Mouse (Mus musculus): ENCODE results near the gene Mapk14. TPM values are rescaled to one million over a fixed set of nuclear protein-coding genes. Genes with fewer than 3 reads are reported as not detected.

The Mapk14 gene
- polyA plus RNA-seq, 1 experiment from 2014 or later, result 23.2 TPM

GRCm38 (mm10) chr17:28702646-28703045, 11.5 kb downstream of the Mapk14 start:
- ATAC-seq, result no peak
- Histone ChIP-seq H3K9ac (ENCODE audit: low read depth, low read length) (no peak overlapping the region), H3K4me2 (ENCODE audit: low read length) (no peak overlapping the region), H3K27ac (ENCODE audit: low read length) (no peak overlapping the region), H3K4me1 (ENCODE audit: control insufficient read depth, insufficient read depth, low read length) (peaks cover 8% of the 10 kb centered on the region), H3K36me3 (ENCODE audit: control insufficient read depth, insufficient read depth, low read length) (no peaks in the 10 kb centered on the region), H3K9me3 (replicated peaks; ENCODE audit: control insufficient read depth, low read length, poor library complexity, severe bottlenecking) (no peaks in the 10 kb centered on the region), H3K27me3 (ENCODE audit: control insufficient read depth, insufficient read depth, low read depth, low read length) (no peaks in the 10 kb centered on the region), H3K4me3 (ENCODE audit: low read depth, low read length) (no peak overlapping the region)
- 75% methylated on average over 2 of the region's 2 CpGs for WGBS

GRCm38 (mm10) chr17:28706697-28707096, 15.6 kb downstream of the Mapk14 start:
- no peak for ATAC-seq

GRCm38 (mm10) chr17:28707136-28707627, 16.1 kb downstream of the Mapk14 start:
- Histone ChIP-seq H3K9me3 (replicated peaks; ENCODE audit: control insufficient read depth, low read length, poor library complexity, severe bottlenecking) (no peaks in the 10 kb centered on the region), H3K36me3 (ENCODE audit: control insufficient read depth, insufficient read depth, low read length) (no peaks in the 10 kb centered on the region), H3K27ac (ENCODE audit: low read length) (no peak overlapping the region), H3K4me2 (ENCODE audit: low read length) (no peak overlapping the region), H3K27me3 (ENCODE audit: control insufficient read depth, insufficient read depth, low read depth, low read length) (no peaks in the 10 kb centered on the region), H3K4me3 (ENCODE audit: low read depth, low read length) (no peak overlapping the region), H3K9ac (ENCODE audit: low read depth, low read length) (no peak overlapping the region), H3K4me1 (ENCODE audit: control insufficient read depth, insufficient read depth, low read length) (peaks cover 4% of the 10 kb centered on the region; the same call in 1 of the 2 replicates)
- 90% methylated on average over 3 of the region's 3 CpGs for WGBS
- ATAC-seq, result no peak

More at GRCm38 (mm10) chr17:28706697-28707096, 15.6 kb downstream of the Mapk14 start:
- no peak overlapping the region for H3K4me2 ChIP-seq (ENCODE audit: low read length)
- no peaks in the 10 kb centered on the region for H3K36me3 ChIP-seq (ENCODE audit: control insufficient read depth, insufficient read depth, low read length)
- no peaks in the 10 kb centered on the region for H3K27me3 ChIP-seq (ENCODE audit: control insufficient read depth, insufficient read depth, low read depth, low read length)
- no peaks in the 10 kb centered on the region for H3K9me3 ChIP-seq (replicated peaks; ENCODE audit: control insufficient read depth, low read length, poor library complexity, severe bottlenecking)
- H3K9ac ChIP-seq (ENCODE audit: low read depth, low read length), result no peak overlapping the region
- WGBS, result 55% methylated on average over 1 of the region's 1 CpGs
- H3K4me1 ChIP-seq (ENCODE audit: control insufficient read depth, insufficient read depth, low read length), result peaks cover 4% of the 10 kb centered on the region; the same call in 1 of the 2 replicates
- no peak overlapping the region for H3K27ac ChIP-seq (ENCODE audit: low read length)
- H3K4me3 ChIP-seq (ENCODE audit: low read depth, low read length), result no peak overlapping the region

- ATAC-seq, result no peak
- Histone ChIP-seq H3K36me3 (ENCODE audit: control insufficient read depth, insufficient read depth, low read length) (no peaks in the 10 kb centered on the region), H3K27ac (ENCODE audit: low read length) (no peak overlapping the region), H3K9ac (ENCODE audit: low read depth, low read length) (no peak overlapping the region), H3K4me2 (ENCODE audit: low read length) (no peak overlapping the region), H3K27me3 (ENCODE audit: control insufficient read depth, insufficient read depth, low read depth, low read length) (no peaks in the 10 kb centered on the region), H3K4me1 (ENCODE audit: control insufficient read depth, insufficient read depth, low read length) (peaks cover 4% of the 10 kb centered on the region; the same call in 1 of the 2 replicates), H3K4me3 (ENCODE audit: low read depth, low read length) (no peak overlapping the region), H3K9me3 (replicated peaks; ENCODE audit: control insufficient read depth, low read length, poor library complexity, severe bottlenecking) (no peaks in the 10 kb centered on the region)
- WGBS, result 97% methylated on average over 2 of the region's 2 CpGs
Observed at GRCm38 (mm10) chr17:28707816-28708215, 16.7 kb downstream of the Mapk14 start.

GRCm38 (mm10) chr17:28708989-28709388, 17.9 kb downstream of the Mapk14 start:
- Histone ChIP-seq H3K9ac (ENCODE audit: low read depth, low read length) (no peak overlapping the region), H3K27ac (ENCODE audit: low read length) (no peak overlapping the region), H3K4me2 (ENCODE audit: low read length) (no peak overlapping the region), H3K4me1 (ENCODE audit: control insufficient read depth, insufficient read depth, low read length) (peaks cover 4% of the 10 kb centered on the region; the same call in 1 of the 2 replicates), H3K4me3 (ENCODE audit: low read depth, low read length) (no peak overlapping the region), H3K9me3 (replicated peaks; ENCODE audit: control insufficient read depth, low read length, poor library complexity, severe bottlenecking) (no peaks in the 10 kb centered on the region), H3K36me3 (ENCODE audit: control insufficient read depth, insufficient read depth, low read length) (peaks cover 4% of the 10 kb centered on the region), H3K27me3 (ENCODE audit: control insufficient read depth, insufficient read depth, low read depth, low read length) (no peaks in the 10 kb centered on the region)
- no peak for ATAC-seq
- 46% methylated on average over 2 of the region's 2 CpGs for WGBS

- H3K27ac ChIP-seq (ENCODE audit: low read length), result no peak overlapping the region
- no peak overlapping the region for H3K9ac ChIP-seq (ENCODE audit: low read depth, low read length)
- H3K4me1 ChIP-seq (ENCODE audit: control insufficient read depth, insufficient read depth, low read length), result peaks cover 4% of the 10 kb centered on the region; the same call in 1 of the 2 replicates
- no peaks in the 10 kb centered on the region for H3K9me3 ChIP-seq (replicated peaks; ENCODE audit: control insufficient read depth, low read length, poor library complexity, severe bottlenecking)
- peaks cover 7% of the 10 kb centered on the region for H3K36me3 ChIP-seq (ENCODE audit: control insufficient read depth, insufficient read depth, low read length)
- WGBS, result 94% methylated on average over 8 of the region's 8 CpGs
- no peak overlapping the region for H3K4me3 ChIP-seq (ENCODE audit: low read depth, low read length)
- ATAC-seq, result no peak
- no peak overlapping the region for H3K4me2 ChIP-seq (ENCODE audit: low read length)
- no peaks in the 10 kb centered on the region for H3K27me3 ChIP-seq (ENCODE audit: control insufficient read depth, insufficient read depth, low read depth, low read length)
Observed at GRCm38 (mm10) chr17:28709552-28710290, 18.6 kb downstream of the Mapk14 start.

- Histone ChIP-seq H3K27me3 (ENCODE audit: control insufficient read depth, insufficient read depth, low read depth, low read length) (no peaks in the 10 kb centered on the region), H3K4me3 (ENCODE audit: low read depth, low read length) (no peak overlapping the region), H3K9me3 (replicated peaks; ENCODE audit: control insufficient read depth, low read length, poor library complexity, severe bottlenecking) (no peaks in the 10 kb centered on the region), H3K4me2 (ENCODE audit: low read length) (no peak overlapping the region), H3K9ac (ENCODE audit: low read depth, low read length) (no peak overlapping the region), H3K4me1 (ENCODE audit: control insufficient read depth, insufficient read depth, low read length) (peaks cover 4% of the 10 kb centered on the region; the same call in 1 of the 2 replicates), H3K36me3 (ENCODE audit: control insufficient read depth, insufficient read depth, low read length) (peaks cover 7% of the 10 kb centered on the region), H3K27ac (ENCODE audit: low read length) (no peak overlapping the region)
- no peak for ATAC-seq
- WGBS, result 95% methylated on average over 8 of the region's 8 CpGs
Observed at GRCm38 (mm10) chr17:28710291-28710688, 19.2 kb downstream of the Mapk14 start.

GRCm38 (mm10) chr17:28711237-28711636, 20.1 kb downstream of the Mapk14 start:
- no peak overlapping the region for H3K4me3 ChIP-seq (ENCODE audit: low read depth, low read length)
- H3K27me3 ChIP-seq (ENCODE audit: control insufficient read depth, insufficient read depth, low read depth, low read length), result no peaks in the 10 kb centered on the region
- H3K9me3 ChIP-seq (replicated peaks; ENCODE audit: control insufficient read depth, low read length, poor library complexity, severe bottlenecking), result no peaks in the 10 kb centered on the region
- no peak overlapping the region for H3K4me2 ChIP-seq (ENCODE audit: low read length)
- no peak overlapping the region for H3K9ac ChIP-seq (ENCODE audit: low read depth, low read length)
- H3K4me1 ChIP-seq (ENCODE audit: control insufficient read depth, insufficient read depth, low read length), result peaks cover 4% of the 10 kb centered on the region; the same call in 1 of the 2 replicates
- WGBS, result 88% methylated on average over 6 of the region's 6 CpGs
- ATAC-seq, result no peak
- H3K36me3 ChIP-seq (ENCODE audit: control insufficient read depth, insufficient read depth, low read length), result peaks cover 8% of the 10 kb centered on the region
- H3K27ac ChIP-seq (ENCODE audit: low read length), result no peak overlapping the region

- WGBS, result 91% methylated on average over 6 of the region's 6 CpGs
- no peaks in the 10 kb centered on the region for H3K9me3 ChIP-seq (replicated peaks; ENCODE audit: control insufficient read depth, low read length, poor library complexity, severe bottlenecking)
- H3K27ac ChIP-seq (ENCODE audit: low read length), result no peak overlapping the region
- H3K4me1 ChIP-seq (ENCODE audit: control insufficient read depth, insufficient read depth, low read length), result no peaks in the 10 kb centered on the region
- H3K27me3 ChIP-seq (ENCODE audit: control insufficient read depth, insufficient read depth, low read depth, low read length), result no peaks in the 10 kb centered on the region
- no peak overlapping the region for H3K9ac ChIP-seq (ENCODE audit: low read depth, low read length)
- H3K36me3 ChIP-seq (ENCODE audit: control insufficient read depth, insufficient read depth, low read length), result peaks cover 11% of the 10 kb centered on the region
- no peak for ATAC-seq
- H3K4me3 ChIP-seq (ENCODE audit: low read depth, low read length), result no peak overlapping the region
- no peak overlapping the region for H3K4me2 ChIP-seq (ENCODE audit: low read length)
Observed at GRCm38 (mm10) chr17:28712305-28712704, 21.2 kb downstream of the Mapk14 start.

Data from midbrain, embryonic 16.5 days (tissue).